Mouse (Mus musculus) right cerebral cortex, postnatal 36 days (tissue): ENCODE results near the gene Mogat1.
"Not testable (repeated sequence)": the region's sequence is repeated elsewhere in the genome, so short reads cannot be mapped to it uniquely, and the experiment has no call there.

Experiments
- DNase-seq, 2 experiments: peaks; one replicate each; pipeline ENCODE4 v3.0.0; 2022; ENCODE audit warnings: low spot score in 2 of 2, mixed read lengths in 1 of 2

Mogat1 gene

DNA sequence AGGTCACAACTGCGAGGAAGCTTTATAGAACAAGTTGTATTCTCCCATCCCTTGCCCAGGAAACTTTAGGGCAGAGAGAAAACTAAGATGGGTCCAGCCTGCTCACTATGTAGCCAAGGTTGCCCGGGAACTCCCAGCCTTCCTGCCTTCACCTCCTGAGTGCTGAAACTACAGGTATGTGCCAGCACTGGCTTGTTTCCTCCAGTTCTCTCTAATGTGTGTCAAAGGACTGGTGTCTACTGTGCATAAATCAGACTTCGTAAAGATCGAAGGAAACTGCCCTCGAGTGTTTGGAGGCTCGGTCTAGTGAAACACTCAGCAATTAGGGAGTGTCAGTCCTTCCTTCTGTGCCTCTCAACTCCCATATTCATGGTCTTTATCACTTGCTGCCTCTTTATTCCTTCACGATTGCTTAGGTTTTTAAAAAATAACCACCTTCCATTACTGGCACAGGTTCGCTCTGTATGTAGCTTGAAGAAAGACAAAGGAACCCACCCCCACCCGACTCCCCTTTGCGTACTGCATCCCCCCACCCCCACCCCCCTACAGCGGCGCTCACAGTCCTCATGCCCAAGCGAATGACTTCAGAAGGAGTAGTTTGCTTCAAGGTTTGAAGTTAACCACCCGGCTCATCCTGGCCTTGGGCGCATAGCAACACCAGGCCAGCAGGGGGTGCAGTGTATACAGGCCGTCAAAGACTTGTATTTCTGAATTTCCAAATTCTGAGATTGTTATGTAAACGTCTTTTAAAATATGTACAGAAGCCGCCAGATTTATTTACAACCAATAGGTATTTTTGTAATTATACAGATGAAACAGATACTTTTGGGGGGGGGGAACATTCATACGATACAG lies 25.7 kb downstream of the Mogat1 start:
- peak; percentile 73 to 81 for DNase-seq

DNA sequence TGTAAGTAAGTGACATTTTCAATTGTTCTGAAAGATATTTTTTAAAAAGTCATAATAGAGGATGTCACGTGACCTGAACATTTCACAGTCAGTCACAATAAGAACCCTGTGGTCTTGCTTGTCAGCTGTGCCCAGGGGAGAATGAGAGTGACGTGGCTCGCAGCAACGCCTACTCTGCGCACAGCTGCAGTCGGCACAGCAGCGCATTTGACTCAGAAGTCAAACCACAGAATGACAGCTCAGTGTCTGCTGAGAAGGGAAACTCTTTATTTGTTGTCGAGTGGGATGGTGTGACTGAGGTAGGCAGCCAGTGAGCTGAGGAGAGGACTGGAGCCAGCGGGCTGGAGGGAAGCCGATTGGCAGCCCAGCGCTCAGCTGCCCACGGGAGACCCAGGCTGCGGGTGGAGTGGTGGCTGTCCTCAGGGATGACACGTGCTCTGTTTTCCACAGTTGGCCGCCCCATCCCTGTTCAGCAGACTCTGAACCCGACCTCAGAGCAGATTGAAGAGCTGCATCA lies 26.8 kb downstream of the Mogat1 start:
- DNase-seq: peak; percentile 83 to 90

DNA sequence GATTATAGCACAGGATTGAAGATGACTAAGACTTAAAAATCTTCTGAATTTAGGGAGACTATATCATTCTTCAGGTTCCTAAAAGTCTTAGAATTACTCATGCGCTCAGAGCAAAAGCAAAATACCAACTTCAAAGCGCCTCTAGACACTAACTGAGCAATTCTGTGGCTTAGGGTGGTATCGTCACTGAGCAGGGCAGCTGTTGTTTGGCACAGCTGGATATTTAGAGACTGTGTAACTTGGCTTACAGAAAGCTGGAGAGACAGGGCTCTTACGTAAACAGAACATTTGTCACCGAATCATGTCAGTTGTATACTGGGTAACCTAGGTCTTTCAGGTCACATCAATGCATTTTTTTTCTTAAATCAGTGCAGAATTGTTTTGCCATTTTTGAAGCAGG lies 27.6 kb downstream of the Mogat1 start:
- no peak for DNase-seq

DNA sequence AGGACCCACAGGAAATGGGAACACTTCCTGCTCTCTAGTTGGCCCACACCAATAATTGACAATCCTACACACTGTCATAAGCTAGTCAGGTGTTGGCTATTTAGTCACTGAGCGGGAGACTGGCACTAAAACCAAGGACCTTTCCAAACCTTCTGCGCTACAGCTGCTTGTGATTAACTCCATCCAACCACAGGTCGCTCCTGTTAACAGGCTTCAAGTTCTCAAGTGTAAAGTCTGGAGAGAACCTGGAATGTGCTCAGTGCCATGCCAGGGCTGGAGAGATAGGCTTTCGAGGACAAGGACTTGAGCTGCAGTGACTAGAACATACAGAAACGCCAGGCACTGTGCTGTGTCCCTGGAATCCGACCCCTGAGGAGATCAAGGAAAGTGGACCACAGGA lies 28.4 kb downstream of the Mogat1 start:
- no peak for DNase-seq

DNA sequence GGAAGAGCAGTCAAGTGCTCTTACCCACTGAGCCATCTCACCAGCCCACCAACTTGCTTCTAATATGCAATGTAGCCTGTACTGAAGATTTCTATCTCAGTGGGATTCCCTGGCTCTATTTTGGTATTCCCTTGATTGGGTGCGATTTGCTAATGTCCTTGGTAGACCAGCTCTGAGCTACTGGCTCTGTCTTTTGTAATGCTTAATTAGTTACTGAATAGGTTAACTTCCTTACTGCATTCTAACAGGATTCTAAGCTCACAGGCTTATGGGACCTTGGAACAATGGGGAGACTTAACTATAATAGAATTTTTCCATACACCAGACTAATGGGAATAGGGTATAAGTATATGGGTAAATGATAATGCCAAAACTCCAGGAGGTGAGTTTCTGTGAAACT lies 32.8 kb downstream of the Mogat1 start:
- not testable (repeated sequence) for DNase-seq

DNA sequence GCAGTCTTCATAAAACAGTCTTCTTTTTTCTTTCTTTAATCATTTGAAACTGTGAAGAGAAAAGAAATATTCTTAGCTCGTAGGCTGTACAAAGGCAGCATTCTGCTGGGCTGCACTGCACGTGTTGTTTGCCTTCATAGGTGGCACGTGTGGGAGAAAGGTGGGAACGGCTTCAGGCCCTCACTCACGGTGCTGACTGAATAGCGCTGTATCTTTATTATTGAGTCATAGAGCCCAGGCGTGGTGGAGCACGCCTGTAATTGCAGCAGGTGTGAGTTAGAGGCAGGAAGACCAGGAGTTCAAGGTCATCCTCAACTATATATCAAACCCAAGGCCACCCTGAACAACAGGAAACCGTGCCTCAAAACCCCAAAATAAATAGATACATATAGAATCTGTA lies 35.5 kb downstream of the Mogat1 start:
- DNase-seq: no peak

DNA sequence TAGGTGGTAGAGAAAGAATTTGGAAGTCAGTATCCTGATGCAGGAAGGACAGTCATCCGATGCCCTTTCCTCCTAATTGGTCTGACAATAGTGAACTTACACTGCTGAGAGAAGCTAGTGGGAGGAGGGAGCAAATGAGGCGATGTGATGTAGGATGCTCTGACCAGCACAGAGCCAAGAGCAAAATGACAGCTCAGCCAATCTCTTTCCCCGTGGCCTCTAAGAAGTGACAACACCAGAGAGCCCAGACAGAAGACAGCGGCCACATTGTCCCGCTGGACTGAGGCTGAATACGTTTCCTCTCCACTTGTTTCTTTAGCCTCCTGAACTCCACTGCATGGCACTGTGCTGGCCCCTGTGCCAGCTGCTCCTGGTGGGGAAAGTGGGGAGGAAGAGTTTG lies 38.2 kb downstream of the Mogat1 start:
- DNase-seq: no peak

DNA sequence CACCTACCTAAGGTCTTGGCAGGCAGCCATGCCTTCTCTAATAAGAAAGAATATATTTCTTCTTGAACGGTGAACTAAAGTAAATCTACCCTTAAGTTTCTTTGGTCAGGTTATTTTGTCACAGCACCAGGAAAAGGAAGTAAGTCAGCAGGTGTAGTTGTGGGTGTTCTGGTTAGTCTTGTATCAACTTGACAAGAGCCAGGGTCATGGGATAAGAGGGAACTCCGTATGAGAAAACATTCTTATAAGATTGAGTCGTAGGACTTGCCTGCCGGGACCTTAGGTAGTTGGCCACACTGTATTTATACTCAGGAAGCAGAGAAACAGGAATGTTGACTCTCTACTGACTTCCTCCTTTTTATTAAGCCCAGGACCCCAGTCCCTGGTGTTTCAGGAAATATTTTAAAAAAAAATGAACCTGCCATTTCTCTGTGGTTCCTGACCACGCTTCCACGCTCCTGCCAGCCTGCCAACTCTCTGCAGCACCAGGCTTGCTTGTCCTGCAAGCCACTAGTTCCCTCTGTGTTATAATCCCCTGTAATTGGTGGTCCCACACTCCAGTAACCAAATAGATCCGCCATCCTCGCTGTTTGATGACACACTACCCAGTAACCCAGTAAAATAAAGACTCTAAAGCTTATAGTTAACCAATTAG lies 43.3 kb downstream of the Mogat1 start:
- DNase-seq: no peak

DNA sequence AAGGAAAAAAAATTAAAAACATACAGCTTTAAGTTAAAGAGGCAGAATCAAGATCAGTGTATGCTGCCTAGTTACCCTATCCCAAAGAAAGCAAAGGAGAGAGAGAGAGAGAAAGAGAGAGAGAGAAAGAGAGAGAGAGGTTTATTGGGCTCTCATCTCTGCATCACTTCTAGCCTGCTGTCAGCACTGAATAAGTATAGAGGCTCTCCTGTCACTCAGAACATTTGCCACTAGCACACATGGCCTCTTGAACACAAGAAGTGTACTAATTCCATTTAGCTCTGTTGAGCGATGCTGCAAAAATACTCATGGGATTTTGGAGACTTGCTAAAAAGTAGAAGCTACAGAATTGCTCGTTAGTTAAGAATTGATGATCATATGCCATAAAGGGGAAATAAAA lies 56.2 kb downstream of the Mogat1 start:
- no peak for DNase-seq

DNA sequence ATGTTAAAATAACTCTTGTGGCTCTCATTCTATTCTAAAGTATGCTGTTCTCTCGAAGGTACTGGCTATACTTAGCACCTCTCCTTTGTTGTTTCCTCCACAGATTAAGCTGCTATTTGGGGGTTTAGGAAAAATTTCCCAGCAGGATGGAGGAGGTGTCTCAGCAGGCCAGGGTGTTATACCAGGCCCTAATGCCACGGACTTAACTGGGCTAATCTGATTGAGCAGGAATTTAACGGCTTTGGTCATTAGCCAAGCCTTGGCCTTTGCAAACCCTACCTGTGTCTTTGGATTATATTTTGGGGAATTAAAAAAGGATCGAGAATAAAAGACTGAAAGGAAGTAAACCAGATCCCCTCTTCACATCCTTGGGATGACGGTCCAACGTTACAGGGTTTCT lies 56.6 kb downstream of the Mogat1 start:
- DNase-seq: no peak

DNA sequence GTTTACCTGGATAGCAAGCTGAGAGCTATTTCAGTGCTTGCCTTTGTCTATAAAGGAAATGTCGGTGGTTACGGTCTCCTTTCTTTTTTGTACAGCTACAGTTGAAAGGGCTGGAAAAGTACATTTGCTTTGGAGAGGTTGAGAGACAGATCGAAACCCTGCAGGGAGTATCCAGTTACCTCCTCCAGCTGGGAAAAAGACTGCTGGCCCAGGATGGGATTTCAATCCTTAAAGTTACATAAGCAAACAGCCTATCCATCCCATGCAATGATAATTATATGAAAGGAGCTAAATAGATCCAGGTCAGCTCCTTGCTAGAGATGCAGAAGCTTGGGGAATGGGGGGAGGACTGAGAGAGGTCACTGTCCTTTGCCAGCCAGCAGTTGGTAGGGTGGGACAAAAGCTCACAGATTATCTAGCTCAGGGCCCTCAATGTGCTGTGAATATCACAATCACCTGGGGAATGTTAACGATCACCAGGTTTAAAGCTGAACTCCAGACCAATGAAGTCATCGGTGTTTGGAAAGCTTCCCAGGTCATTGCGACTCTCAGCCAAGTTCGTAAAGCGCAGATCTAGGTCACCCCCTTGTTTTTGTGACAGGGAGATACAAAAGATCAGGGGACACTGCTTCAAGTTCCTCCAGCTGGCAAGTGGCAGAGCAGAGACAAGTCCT lies 57.2 kb downstream of the Mogat1 start:
- no peak for DNase-seq

DNA sequence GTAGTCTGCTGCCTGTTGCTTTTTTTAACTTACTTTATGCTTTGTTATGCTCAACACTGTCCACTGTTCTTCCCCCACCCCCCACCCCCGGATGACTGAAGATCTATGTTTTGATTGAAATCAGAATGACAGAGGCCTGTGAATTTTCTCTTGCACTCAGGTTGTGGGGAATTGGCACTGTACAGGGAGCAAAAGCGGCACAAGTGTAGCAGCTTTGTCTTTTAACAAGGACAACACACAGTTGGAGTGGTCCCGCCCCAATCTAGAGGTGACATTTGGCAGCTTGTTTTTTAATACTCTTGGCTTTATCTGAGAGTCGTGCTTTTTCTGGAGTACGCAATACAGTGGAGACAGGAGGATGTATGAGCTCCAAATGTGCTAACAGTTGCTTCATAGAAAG lies 58.8 kb downstream of the Mogat1 start:
- DNase-seq: no peak

DNA sequence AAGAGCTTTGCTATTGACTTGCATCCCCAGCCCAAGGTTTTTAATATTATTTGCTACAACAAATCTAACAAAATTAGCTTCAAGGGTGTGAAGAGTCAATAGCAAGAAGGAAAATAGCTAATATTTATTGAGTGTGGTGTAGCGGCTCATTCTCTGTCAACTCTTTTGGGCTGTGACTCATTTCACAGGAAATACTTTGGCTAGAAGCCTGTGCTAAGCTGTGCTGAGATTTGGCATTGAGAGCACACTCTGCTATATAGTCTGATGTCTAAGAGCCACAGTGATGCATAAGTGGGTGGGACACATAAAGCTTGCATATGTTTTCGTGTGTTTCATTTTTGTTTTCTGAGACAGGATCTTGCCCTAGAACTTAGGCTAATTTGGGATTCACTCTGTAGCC lies 74.3 kb downstream of the Mogat1 start:
- DNase-seq: peak in 1 of 2 experiments; percentile 24

DNA sequence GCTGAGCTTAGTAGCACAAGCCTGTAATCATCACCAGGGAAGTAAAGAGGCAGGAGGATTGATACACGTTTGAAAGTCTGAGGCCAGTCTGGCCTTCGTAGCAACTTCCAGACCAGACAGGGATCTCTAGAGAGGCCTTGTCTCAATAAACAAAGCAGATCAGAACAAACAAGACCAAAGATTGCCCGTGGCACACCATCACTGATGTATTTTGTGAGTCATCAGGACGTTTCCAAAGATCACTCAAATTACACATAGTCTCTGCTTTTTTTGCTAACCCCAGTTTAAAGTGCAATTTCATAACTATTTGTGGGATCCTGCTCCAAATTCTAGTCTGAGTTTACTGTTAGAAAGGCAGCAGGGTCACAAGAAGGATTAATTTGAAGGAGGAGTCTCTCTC lies 76.2 kb downstream of the Mogat1 start:
- DNase-seq: no peak
